Mouse (Mus musculus) ovary, postnatal 36 days (tissue): ENCODE measurements around the gene Vash2.
A peak's percentile ranks its signal among the peaks of the same experiment; 100 is the strongest.
"Not testable (repeated sequence)": the region's sequence is repeated elsewhere in the genome, so short reads cannot be mapped to it uniquely, and the experiment has no call there.

ENCODE experiments used
- DNase-seq: peaks from one replicate; pipeline ENCODE4 v3.0.0; 2022; ENCODE audit warnings: low spot score, mixed read lengths

Vash2 gene

GRCm38 (mm10) chr1:190927311-190927710 is 51.8 kb downstream of the Vash2 start:
- DNase-seq, result no peak

- DNase-seq, result not testable (repeated sequence)
Observed at GRCm38 (mm10) chr1:190924812-190925211, 54.3 kb downstream of the Vash2 start, which contains the start of gene Angel2. Angel2 (plus strand) TSS chr1:190925112.

GRCm38 (mm10) chr1:190919725-190920469 is 59.2 kb downstream of the Vash2 start:
- DNase-seq, result no peak

- no peak for DNase-seq
Observed at GRCm38 (mm10) chr1:190918938-190919337, 60.2 kb downstream of the Vash2 start.

- DNase-seq, result no peak
Observed at GRCm38 (mm10) chr1:190912623-190913022, 66.5 kb downstream of the Vash2 start.

GRCm38 (mm10) chr1:190911415-190912123 is 67.5 kb downstream of the Vash2 start, which contains the start of gene Rps6kc1:
Rps6kc1 (minus strand) TSS chr1:190911770.
- peak; percentile 75 for DNase-seq

GRCm38 (mm10) chr1:190910836-190911235 is 68.3 kb downstream of the Vash2 start:
- DNase-seq, result no peak

- DNase-seq, result no peak
Observed at GRCm38 (mm10) chr1:190904714-190905113, 74.4 kb downstream of the Vash2 start.

GRCm38 (mm10) chr1:190904136-190904535 is 75.0 kb downstream of the Vash2 start:
- no peak for DNase-seq

GRCm38 (mm10) chr1:190901082-190901481 is 78.0 kb downstream of the Vash2 start:
- no peak for DNase-seq

GRCm38 (mm10) chr1:190898899-190899575 is 80.1 kb downstream of the Vash2 start:
- DNase-seq, result no peak

- no peak for DNase-seq
Observed at GRCm38 (mm10) chr1:190898186-190898585, 80.9 kb downstream of the Vash2 start.
